Mouse (Mus musculus): ENCODE data around the gene Ptprg.

Gene Ptprg

GRCm38 (mm10) chr14:11883142-11883921, 330.0 kb downstream of the Ptprg start:
- DNase-seq (ENCODE audit: extremely low spot score) = no peak

DNA sequence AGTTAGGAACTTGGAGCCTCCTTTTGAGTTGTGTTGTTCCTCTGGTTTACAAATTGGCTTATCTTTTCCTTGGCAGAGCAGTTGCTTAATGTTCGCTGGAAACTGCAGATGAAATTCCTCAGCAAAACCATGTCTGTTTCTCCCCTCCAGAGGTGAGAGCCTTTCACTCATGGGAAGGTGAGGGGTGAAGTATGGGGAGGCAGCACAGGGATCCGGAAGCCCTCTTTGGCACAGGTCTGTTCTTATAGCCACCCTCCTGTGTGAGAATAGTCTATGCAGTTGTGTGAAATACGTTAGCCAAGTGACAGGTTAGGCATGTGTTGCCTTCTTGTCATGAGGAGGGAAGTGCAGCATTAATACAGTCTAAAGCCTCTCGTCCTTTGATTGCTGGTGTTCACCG, 330.7 kb downstream of the Ptprg start:
- DNase-seq (ENCODE audit: extremely low spot score) = no peak

- no peak for DNase-seq (ENCODE audit: extremely low spot score)
These were observed 333.1 kb downstream of the Ptprg start for GRCm38 (mm10) chr14:11886417-11886816.

- no peak for DNase-seq (ENCODE audit: extremely low spot score)
These were observed 337.6 kb downstream of the Ptprg start for GRCm38 (mm10) chr14:11890890-11891289.

DNA sequence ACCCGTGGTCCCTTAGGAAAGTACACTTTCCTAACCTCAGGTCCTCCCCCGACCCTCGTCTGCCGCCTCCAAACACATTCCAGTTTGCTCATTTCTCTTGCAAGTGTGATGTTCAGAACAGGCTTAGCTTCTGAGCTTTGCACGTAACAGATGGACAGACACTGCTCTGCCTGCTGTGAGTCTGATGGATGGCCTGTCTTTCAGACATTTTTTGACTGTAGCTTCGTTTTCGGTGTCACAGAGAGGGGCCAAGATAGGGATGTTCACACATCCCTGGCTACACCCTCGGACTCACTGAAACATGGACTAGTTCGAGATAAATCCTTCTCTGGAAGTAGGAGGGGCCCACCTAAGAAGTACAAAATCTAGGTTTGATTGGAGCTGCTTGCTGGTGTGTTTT, 339.3 kb downstream of the Ptprg start:
- DNase-seq (ENCODE audit: extremely low spot score) = no peak

DNA sequence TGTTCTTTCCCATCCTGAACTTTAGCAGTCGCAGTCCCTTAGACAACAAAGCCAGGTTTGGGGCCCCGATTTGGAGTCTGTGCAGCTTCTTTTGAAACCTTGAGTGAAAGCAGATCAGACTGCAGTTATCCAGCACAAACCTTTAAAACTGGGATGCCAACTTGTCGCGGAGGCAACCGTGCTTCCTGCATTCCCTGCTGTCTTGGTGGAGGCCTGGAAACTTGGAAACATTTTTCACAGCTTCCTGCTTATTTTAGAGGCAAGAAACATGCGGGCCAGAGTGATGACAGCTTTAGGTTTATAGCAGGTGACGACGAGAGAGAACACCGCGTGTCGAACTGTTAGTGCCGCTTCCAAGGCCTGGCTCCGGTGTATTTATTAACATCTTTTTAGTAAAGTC, 342.2 kb downstream of the Ptprg start:
- no peak for DNase-seq (ENCODE audit: extremely low spot score)

GRCm38 (mm10) chr14:11902794-11903193, 349.5 kb downstream of the Ptprg start:
- DNase-seq (ENCODE audit: extremely low spot score) = no peak

GRCm38 (mm10) chr14:11906130-11906675, 352.9 kb downstream of the Ptprg start:
- no peak for DNase-seq (ENCODE audit: extremely low spot score)

DNA sequence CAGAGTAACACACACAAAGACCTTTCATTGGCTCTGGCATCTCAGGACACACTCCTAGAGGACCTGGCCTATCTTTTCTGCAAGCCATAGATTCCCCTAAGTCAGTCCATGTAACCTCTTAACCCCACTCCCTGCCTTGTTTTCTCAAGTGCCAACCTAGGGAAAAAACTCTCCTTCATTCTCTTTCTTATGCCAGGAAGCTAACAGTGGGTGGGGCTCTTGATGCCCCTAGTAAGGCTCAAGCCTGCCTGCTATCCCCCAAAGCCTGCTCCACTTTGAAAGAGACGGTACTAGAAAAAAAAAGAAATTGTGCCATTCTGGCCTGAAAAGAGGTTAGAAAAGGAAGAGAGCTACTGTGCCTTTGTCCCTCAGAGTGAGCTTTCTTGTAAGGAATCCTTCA, 358.9 kb downstream of the Ptprg start:
- DNase-seq (ENCODE audit: extremely low spot score) = no peak

DNA sequence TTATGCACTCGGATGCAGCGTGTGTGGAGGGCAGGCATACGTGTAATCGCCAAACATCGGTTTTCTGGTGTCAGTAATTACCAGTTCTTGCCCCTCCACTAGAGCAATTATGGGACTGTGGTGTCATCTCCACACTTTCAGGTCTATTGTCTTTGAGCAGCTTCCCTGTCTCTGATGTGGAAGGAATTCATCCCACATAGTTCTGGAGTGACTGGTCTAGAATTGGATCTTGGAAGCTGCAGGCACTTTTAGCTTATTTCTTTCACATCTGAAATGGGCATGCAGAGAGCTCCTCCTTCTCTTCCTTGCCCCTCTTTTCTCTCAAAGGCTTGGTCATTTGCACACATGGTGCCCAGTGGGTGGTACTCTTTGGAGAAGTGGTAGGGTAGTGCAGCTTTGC, 363.9 kb downstream of the Ptprg start:
- no peak for DNase-seq (ENCODE audit: extremely low spot score)

DNA sequence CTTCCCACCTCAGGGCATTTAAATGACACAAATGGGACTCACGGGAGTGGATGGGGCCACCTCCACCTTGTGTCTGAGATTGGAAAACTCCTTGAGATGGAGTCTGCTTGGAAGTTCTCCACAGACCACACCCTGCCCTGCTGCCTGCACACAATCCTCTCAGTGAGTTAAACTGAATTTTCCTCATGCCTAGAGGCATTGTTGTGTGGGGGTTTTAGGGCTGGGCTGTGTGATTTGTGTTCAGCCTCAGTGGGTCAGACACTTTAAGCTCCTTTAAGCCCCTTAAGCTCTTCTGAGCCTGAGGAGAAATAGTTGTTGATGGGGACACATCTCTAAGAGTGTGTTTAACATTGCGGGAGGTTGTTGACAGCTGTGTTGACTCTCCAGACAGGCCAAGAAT, 375.2 kb downstream of the Ptprg start:
- no peak for DNase-seq (ENCODE audit: extremely low spot score)

DNA sequence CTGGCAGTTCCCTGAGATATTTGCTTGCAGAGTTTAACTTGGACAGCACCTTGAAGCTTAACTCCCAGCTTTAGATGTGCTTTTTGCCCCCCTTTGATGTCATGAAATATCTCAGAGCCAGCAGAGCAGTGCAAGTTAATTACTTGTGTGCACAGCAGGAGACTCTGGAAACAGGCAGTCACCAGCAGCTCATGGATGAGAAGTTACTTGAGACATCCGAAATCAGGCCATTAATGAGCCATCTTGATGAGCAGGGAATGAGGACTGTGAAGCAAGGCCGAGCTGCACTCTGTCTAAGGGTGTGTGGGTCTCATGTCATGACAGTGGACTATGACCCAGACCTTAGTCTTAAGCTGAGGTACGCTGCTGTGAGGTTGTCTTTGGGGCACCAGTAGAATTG, 379.2 kb downstream of the Ptprg start:
- DNase-seq (ENCODE audit: extremely low spot score) = no peak

- no peak for DNase-seq (ENCODE audit: extremely low spot score)
These were observed 381.2 kb downstream of the Ptprg start for GRCm38 (mm10) chr14:11934556-11934955.

DNA sequence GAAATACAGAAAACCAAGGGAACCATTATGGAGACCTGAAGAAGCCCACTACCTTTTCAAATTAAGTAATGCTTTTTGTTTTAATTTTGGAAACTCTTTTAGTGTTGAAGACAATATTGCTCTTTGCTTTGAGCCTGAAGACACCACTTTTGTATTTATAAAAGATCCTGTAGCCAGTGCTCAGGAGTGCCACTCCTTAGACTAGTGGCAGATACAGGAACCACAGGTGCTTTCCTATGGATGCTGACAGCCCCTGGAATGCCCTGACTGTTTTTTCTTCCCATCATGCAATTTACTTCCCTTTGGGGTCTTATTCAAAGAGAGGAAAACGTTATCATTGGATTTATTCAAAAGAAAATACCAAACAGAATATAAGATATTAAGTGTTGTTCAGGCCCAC, 381.9 kb downstream of the Ptprg start:
- no peak for DNase-seq (ENCODE audit: extremely low spot score)

GRCm38 (mm10) chr14:11935698-11936097, 382.4 kb downstream of the Ptprg start:
- no peak for DNase-seq (ENCODE audit: extremely low spot score)

DNA sequence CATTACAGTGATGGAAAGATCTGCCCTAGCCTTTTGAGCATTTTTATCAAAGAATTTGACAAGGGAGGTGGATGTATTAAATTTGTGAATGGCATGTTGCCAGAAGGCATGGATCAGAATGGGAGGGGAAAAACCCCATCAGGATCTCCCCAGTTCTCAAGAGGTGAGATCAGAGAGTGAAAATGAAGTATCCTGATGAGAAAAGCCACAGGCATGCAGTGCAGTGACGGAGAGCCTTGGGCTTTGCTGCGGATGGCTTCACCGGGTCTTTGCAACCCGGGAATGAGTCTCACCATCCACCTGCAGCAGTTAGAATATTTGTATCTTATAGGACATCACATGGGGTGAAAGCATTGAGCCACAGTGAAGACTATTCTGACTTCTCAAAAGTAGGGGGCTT, 385.6 kb downstream of the Ptprg start:
- no peak for DNase-seq (ENCODE audit: extremely low spot score)

DNA sequence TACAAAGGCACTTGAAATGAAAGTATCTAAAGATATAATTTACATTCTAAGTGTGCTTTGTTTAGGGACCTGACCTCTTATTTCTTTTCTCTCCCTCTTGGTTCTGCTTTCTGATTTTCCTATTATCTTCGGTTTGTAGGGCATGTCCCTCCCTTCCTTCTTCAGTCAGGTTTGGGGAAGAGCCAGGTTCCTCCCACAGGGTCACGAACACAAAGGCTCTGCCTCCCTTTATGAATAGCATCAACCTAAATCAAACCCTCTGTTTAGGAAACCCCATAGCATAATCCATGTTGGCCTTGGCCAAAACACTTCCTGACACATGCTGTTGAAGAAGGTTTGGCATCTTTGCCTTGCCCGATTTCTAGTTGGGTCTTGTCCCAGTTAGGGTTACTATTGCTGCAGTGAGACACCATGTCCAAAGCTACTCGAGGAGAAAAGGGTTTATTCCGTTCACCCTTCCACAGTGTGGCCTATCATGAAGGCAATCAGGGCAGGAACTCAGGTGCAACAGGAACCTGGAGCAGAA, 388.7 kb downstream of the Ptprg start:
- no peak for DNase-seq (ENCODE audit: extremely low spot score)

DNA sequence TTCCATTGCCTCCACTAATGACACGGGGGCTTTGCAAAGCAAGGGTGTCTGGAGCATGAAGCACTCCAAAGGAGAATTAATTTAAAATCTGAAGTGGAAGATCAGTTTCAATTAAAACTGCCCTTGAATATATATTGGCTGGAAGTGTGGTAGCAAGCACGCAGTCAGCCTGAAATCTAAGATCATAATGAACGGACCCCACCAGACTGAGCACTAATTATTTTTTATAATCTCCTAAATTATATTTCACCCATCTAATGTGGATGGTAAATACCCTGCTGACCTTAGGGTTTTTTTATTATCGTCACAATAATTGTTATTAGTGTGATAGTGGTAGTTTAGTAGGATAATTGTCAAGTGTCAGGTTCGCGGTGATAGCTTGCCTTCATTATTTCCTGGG, 397.0 kb downstream of the Ptprg start:
- DNase-seq (ENCODE audit: extremely low spot score) = no peak

DNA sequence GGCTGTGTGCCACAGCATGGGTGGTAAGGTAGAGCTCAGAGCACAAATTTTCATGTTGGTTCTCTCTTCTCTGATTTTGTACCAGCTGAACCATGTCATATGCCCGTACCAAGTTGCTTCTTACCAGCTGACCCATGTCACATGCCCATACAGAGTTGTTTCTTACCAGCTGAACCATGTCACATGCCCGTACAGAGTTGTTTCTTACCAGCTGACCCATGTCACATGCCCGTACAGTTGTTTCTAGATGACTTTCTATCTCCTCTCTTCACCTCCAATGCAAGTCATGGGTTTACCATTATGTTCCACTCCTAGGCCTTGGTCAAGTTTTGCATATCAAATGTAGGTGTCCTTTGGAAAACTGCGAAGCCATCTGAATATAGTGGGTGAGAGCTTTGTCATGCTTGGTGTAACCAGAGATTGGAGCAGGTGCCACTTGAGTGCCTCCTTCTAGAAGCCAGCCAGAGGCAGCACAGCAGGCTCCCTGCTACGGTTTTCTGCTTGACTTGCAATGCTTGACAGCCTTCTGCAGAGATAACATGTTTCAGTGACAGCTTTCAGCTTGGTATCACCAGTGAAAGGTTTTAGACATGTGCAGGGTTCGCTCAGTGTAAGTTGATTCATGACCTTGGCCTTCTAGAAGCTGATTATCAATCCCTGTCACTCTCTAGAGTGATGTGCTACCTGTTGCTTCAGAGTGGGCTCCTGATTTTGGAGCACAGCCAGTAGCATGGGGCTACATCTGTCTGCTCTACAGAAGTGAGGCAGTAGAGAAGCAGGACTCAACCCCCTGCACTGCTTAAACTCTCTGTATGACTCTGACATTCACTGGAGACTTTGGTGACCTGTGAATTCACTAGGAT, 401.9 kb downstream of the Ptprg start:
- DNase-seq (ENCODE audit: extremely low spot score) = no peak

DNA sequence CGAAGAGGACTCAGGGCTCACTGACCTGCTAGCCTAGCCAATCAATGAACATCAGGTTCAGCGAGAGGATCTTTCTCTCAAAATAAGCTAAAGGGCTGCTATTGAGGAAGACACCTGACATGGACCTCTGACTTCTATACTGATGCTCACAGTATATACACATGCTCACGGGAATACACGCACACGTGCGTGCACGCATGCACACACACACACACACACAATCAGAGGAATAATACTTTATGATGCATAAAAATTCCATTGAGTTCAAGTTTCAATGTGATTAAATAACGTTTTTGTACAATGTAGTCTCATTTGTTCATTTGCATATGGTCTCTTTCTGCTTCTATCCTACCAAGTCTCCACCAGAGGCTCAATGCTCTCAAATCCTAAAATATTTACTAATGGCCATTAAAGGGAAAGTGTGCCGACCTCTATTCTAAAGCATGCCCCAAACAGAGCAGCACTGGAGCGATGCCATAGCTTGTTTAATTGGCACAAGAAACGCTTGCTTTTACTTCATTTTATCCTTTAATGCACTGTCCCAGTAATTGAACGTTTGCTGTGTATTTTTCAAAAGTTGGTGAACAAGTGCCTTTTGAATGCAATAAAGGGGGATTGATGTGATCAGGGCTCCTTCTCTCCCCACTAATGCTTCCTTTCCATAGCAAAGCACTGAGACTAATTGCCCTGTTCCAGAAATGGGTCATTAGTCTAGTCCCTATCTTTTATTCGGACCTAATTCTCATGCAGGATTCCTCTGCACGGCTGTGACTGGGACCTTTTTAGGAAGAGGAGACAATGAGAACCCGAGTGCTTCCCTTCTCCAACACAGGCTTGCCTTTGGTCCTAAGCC, 407.2 kb downstream of the Ptprg start:
- no peak for DNase-seq (ENCODE audit: extremely low spot score)

DNA sequence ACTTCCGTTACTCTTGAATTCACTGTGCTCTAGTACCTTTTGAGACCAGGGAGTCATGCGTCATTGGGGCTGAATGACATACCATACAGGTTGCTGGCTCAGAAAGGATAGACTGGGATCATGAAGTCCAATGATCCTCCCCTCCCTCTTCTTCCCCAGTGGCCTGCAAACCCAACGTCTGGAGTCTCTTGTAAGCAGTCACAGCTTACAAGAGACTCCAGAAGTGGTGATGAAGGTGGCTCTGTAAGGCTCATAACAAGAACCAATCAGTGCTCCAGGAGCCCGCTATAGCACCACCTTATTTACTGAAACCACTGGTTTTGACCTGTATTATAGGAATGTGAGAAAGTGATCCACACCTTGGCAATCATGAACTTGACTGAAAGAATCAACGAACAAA, 408.8 kb downstream of the Ptprg start:
- DNase-seq (ENCODE audit: extremely low spot score) = no peak

DNA sequence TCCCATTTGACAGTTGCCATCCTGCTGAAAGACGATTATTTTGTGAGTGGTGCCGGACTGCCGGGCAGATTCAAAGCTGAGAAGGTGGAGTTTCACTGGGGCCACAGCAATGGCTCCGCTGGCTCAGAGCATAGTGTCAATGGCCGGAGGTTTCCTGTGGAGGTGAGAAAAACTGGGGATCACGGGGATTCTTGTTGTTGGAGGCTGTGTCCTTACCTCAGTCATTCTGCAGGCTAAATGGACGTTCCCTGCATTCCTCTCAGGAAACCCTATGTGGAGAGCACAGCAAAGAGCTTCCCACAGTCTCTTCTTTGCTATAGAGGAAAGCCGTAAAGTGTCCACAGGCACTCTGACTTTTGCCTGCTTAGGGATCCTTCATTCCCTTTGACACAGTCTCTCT, 409.2 kb downstream of the Ptprg start:
- no peak for DNase-seq (ENCODE audit: extremely low spot score)

Data from embryo, embryonic 9.5 days (tissue).